9 mouse cellular contexts compared by ENCODE assay signal in the genomic region with DNA sequence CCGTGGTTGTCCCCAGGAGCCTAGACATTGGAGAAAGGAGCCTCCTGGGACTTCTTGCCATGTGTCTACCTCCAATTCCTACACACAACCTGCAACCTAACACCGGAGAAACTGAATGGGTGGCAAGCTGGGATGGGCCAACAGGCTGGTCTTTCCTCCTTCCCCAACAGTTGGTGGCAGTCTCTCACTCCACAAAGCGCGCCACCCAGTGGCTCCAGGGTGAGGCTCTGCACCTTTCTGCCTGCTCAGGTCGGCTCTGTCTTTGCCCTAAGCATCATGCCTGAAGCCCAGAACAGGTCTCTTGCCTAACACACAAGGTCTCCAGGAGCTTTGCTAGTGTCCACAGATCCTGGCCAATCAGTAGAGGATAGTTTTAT.
DNase-seq lines count a peak whose midpoint lies in the region; TF ChIP-seq lines count a peak whose summit lies in the region.
"Had no signal": no experiment of that assay in that cellular context is flagged by ENCODE, and none has a peak within 500 bp of the region (broad histone marks: within the 10 kb centered on the region; RNA-seq: fewer than 3 reads in every experiment).

No protein-coding gene starts in this region.

- DNase-seq in kidney, adult 2 months = no peak
- no peak for DNase-seq in kidney, adult 9 months
- peak; percentile 45 for DNase-seq in Muller cell, postnatal 12 days (ENCODE audit: inconsistent ontology term)
- DNase-seq in cerebellum, postnatal 14 days = peak; percentile 52 to 68
- DNase-seq in lung, postnatal 25 days (ENCODE audit: low spot score) = peak; percentile 21
- no peak for DNase-seq in spleen, postnatal 36 days (ENCODE audit: low spot score in 2 of 2)
- no peak for DNase-seq in gastrocnemius, postnatal 36 days
- no peak for DNase-seq in urinary bladder, postnatal 25 days (ENCODE audit: low spot score)
- DNase-seq: liver, embryonic 13.5 days had no signal

- no peak overlapping the region for H3K4me3 ChIP-seq in kidney, adult 2 months (ENCODE audit: insufficient read depth, low read depth, low read length)
- H3K4me3 ChIP-seq: liver, embryonic 13.5 days had no signal

- TF ChIP-seq CTCF in kidney, adult 2 months (conservative IDR thresholded peaks at IDR 0.05; ENCODE audit: insufficient read depth, insufficient read length, low read depth, low read length) = peak; percentile 37; the same call in 1 of the 2 replicates

- 62% methylated on average over 5 of the region's 5 CpGs for WGBS in kidney, adult 2 months

- no peak for TF ChIP-seq POLR2A in kidney, adult 2 months (IDR thresholded peaks at IDR 0.05; ENCODE audit: low read depth, low read length)

- no peak overlapping the region for H3K27ac ChIP-seq in kidney, adult 2 months (ENCODE audit: insufficient read depth, low read depth, low read length)
- H3K27ac ChIP-seq: liver, embryonic 13.5 days had no signal

- H3K36me3 ChIP-seq in kidney, adult 2 months (ENCODE audit: control insufficient read depth, insufficient read depth, low read length) = no peaks in the 10 kb centered on the region
- H3K36me3 ChIP-seq: liver, embryonic 13.5 days had no signal

- H3K27me3 ChIP-seq in kidney, adult 2 months (replicated peaks; ENCODE audit: control insufficient read depth, insufficient read depth, low read length) = no peaks in the 10 kb centered on the region
- H3K27me3 ChIP-seq: liver, embryonic 13.5 days had no signal

- H3K4me1 ChIP-seq in kidney, adult 2 months (ENCODE audit: control insufficient read depth, insufficient read depth, low read length) = no peaks in the 10 kb centered on the region
- H3K4me1 ChIP-seq: liver, embryonic 13.5 days had no signal

- intact Hi-C loops in gastrocnemius, postnatal 36 days (cut with DNase I) = no loop called here

Comparison
In these comparisons a context has a peak if more than half of its experiments do, and no peak if none do; other contexts are left out.
1. DNase-seq: peak in Muller cell, postnatal 12 days (single experiment), cerebellum, postnatal 14 days (2 of 2) and lung, postnatal 25 days (single experiment); none in kidney, adult 2 months (single experiment), kidney, adult 9 months (single experiment), spleen, postnatal 36 days (0 of 2), gastrocnemius, postnatal 36 days (0 of 2) and urinary bladder, postnatal 25 days (single experiment).